Mouse (Mus musculus): ENCODE measurements around the gene Trmu.

- TF ChIP-seq CTCF (IDR thresholded peaks at IDR 0.05; ENCODE audit: low read depth) (peak; percentile 4; the same call in 1 of the 2 replicates), EP300 (IDR thresholded peaks at IDR 0.05; ENCODE audit: low read depth) (no peak)
Measured at GRCm38 (mm10) chr15:85831954-85832590, 47.0 kb upstream of the Trmu start, which contains the start of gene Ttc38.
